Mouse (Mus musculus) MEL (cell line): ENCODE results near the gene Fam76a.

Source experiments
- CTCF ChIP-seq, 3 experiments: IDR thresholded peaks in 2 of 3; conservative IDR thresholded peaks in 1 of 3; 2 replicates each; pipeline ENCODE4 v1.5.1; 2011 to 2012; ENCODE audit warnings: low read length in 3 of 3, low read depth in 2 of 3, mild to moderate bottlenecking in 2 of 3, improper control_type of control experiment in 1 of 3, inconsistent platforms in 1 of 3, mixed read lengths in 1 of 3, moderate library complexity in 1 of 3; ENCODE audit not compliant: control insufficient read depth in 1 of 3, insufficient read depth in 1 of 3, poor library complexity in 1 of 3, severe bottlenecking in 1 of 3
- EP300 ChIP-seq, 2 experiments: IDR thresholded peaks; 2 replicates each; pipeline ENCODE4 v1.6.1; 2011; ENCODE audit warnings: improper control_type of control experiment in 2 of 2, low read length in 2 of 2, low read depth in 1 of 2, mild to moderate bottlenecking in 1 of 2
- KAT2A ChIP-seq: conservative IDR thresholded peaks from 2 replicates; pipeline ENCODE4 v1.6.1; 2012; ENCODE audit warnings: low read depth, low read length, improper control_type of control experiment, inconsistent platforms

DNA sequence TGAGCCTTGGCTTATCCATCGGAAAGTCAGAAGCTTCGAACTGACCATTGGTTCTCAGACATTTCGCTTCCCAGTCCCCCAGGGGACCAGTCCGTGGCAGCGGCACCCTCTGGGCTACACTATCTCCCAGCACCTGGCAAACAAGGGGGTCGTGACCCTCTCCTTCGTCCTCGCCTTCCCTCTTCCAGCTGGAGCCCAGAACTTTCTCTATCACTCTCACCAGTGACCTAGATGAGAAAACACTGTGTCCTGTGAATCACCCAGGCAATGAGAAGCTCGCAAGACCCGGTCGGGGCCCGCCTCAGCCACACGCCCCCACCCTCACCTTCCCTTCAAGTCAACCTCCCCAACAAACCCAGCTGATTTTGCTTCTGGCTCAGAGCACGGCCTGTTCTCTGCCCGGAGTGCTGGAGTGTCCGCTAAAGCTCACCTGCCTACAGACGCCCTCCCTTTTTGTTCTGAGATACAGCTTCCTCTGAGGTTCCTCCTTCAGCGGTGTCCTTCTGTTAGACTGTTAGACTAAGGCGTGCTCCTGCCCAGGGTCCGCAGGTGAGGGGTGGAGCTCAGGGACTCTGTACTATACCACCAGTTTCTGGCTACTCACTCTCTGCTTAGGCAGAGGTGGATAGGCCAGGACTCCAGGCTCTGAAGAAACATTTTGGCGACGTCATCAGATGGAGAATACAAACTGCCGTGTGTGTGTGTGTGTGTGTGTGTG is 18.8 kb upstream of the Fam76a start:
- TF ChIP-seq KAT2A (no peak), CTCF (IDR thresholded peaks at IDR 0.05 in 2 of 3, conservative IDR thresholded peaks at IDR 0.05 in 1 of 3; ENCODE audit: control insufficient read depth in 1 of 3, insufficient read depth in 1 of 3, low read depth in 2 of 3, low read length in 3 of 3, poor library complexity in 1 of 3, severe bottlenecking in 1 of 3) (no peak), EP300 (IDR thresholded peaks at IDR 0.05; ENCODE audit: low read depth in 1 of 2, low read length in 2 of 2) (no peak)
